Mouse (Mus musculus) intestine, embryonic 16.5 days (tissue): ENCODE results near the gene Ifitm1. TPM values are rescaled to one million over a fixed set of nuclear protein-coding genes. Genes with fewer than 3 reads are reported as not detected.

ENCODE experiments used
- ATAC-seq: fragments of 200-750 bp; cut with Nextera tagmentation; 2 replicates; pipeline ENCODE4 v1.8.0; 2017; ENCODE audit warnings: moderate TSS enrichment, moderate library complexity
- H3K27ac ChIP-seq: fragments of 300-500 bp; sonication (generic); 2 replicates; pipeline ENCODE4 v1.5.1; 2014; ENCODE audit warnings: mild to moderate bottlenecking, low read length
- H3K27me3 ChIP-seq: fragments of 300-500 bp; sonication (generic); replicated peaks from 2 replicates; pipeline ENCODE4 v1.6.1; 2014; ENCODE audit warnings: low read length, control low read depth, mixed read lengths; ENCODE audit not compliant: control insufficient read depth, insufficient read depth
- H3K36me3 ChIP-seq: fragments of 300-500 bp; sonication (generic); 2 replicates; pipeline ENCODE4 v1.6.1; 2014; ENCODE audit warnings: low read length, control low read depth; ENCODE audit not compliant: control insufficient read depth, insufficient read depth
- H3K4me1 ChIP-seq: fragments of 300-500 bp; sonication (generic); 2 replicates; pipeline ENCODE4 v1.6.1; 2014; ENCODE audit warnings: low read length, control low read depth, mixed read lengths; ENCODE audit not compliant: control insufficient read depth, insufficient read depth
- H3K4me2 ChIP-seq: fragments of 300-500 bp; sonication (generic); 2 replicates; pipeline ENCODE4 v1.6.1; 2014; ENCODE audit warnings: low read depth, low read length, control low read depth
- H3K4me3 ChIP-seq: fragments of 300-500 bp; sonication (generic); 2 replicates; pipeline ENCODE4 v1.5.1; 2014; ENCODE audit warnings: mild to moderate bottlenecking, low read length
- H3K9ac ChIP-seq: fragments of 300-500 bp; sonication (generic); 2 replicates; pipeline ENCODE4 v1.6.1; 2014; ENCODE audit warnings: low read depth, low read length
- H3K9me3 ChIP-seq: fragments of 300-500 bp; sonication (generic); 2 replicates; pipeline ENCODE4 v1.6.1; 2016; ENCODE audit warnings: low read length, control low read depth; ENCODE audit not compliant: control insufficient read depth
- WGBS: fragments of 180-500 bp; shearing (Covaris S2); extraction: QIAGEN DNeasy Blood & Tissue Kit; methylation state at CpG from one replicate; pipeline ENCODE4 v1.1.7; 2014; 5-methylcytosine and 5-hydroxymethylcytosine counted together
- polyA plus RNA-seq: library from polyadenylated mRNA; unstranded; fragments of >200 nt; fragmentation: Nextera tagmentation; extraction: Ambion mirVana; gene quantifications from 2 replicates; pipeline ENCODE4 v1.2.1, GENCODE M21; 2015

Gene Ifitm1
- polyA plus RNA-seq, 1 experiment from 2014 or later: 123 TPM

- Histone ChIP-seq H3K4me2 (no peak overlapping the region), H3K4me1 (peaks cover 27% of the 10 kb centered on the region), H3K27me3 (no peaks in the 10 kb centered on the region), H3K36me3 (no peaks in the 10 kb centered on the region), H3K9me3 (no peaks in the 10 kb centered on the region), H3K4me3 (no peak overlapping the region), H3K27ac (no peak overlapping the region), H3K9ac (no peak overlapping the region)
- no peak for ATAC-seq
- 39% methylated on average over 2 of the region's 2 CpGs for WGBS
These were observed 28.1 kb upstream of the Ifitm1 start for GRCm38 (mm10) chr7:140938896-140939295.

- Histone ChIP-seq H3K9ac (peak overlapping the region; percentile 12; the same call in 1 of the 2 replicates), H3K4me3 (no peak overlapping the region), H3K4me1 (peaks cover 24% of the 10 kb centered on the region), H3K4me2 (peak overlapping the region; percentile 13; the same call in 1 of the 2 replicates), H3K27me3 (no peaks in the 10 kb centered on the region), H3K9me3 (no peaks in the 10 kb centered on the region), H3K36me3 (no peaks in the 10 kb centered on the region), H3K27ac (peak overlapping the region; percentile 11)
- peak; percentile 41; the same call in 1 of the 2 replicates for ATAC-seq
- WGBS: 13% methylated on average over 8 of the region's 8 CpGs
These were observed 27.3 kb upstream of the Ifitm1 start for GRCm38 (mm10) chr7:140939669-140940171.

- peak within 1 kb of the TSS; percentile 59 for H3K4me3 ChIP-seq
- peak within 1 kb of the TSS; percentile 72 for H3K9ac ChIP-seq
- 2% methylated on average over 33 of the region's 33 CpGs for WGBS
- peak within 1 kb of the TSS; percentile 83 for H3K27ac ChIP-seq
- peak; percentile 90 for ATAC-seq
- peaks cover 11% of the 10 kb centered on the region for H3K36me3 ChIP-seq
- no peaks in the 10 kb centered on the region for H3K9me3 ChIP-seq
- peaks cover 24% of the 10 kb centered on the region for H3K4me1 ChIP-seq
- H3K27me3 ChIP-seq: no peaks in the 10 kb centered on the region
- peak within 1 kb of the TSS; percentile 65 for H3K4me2 ChIP-seq
These were observed 25.6 kb upstream of the Ifitm1 start, which contains the start of gene Pgghg for GRCm38 (mm10) chr7:140941222-140942051. Pgghg (plus strand) TSS chr7:140941391.

GRCm38 (mm10) chr7:140942341-140942740, 24.7 kb upstream of the Ifitm1 start:
- ATAC-seq: no peak
- H3K36me3 ChIP-seq: peaks cover 11% of the 10 kb centered on the region
- H3K9ac ChIP-seq: peak overlapping the region; percentile 72
- peak overlapping the region; percentile 65 for H3K4me2 ChIP-seq
- no peaks in the 10 kb centered on the region for H3K9me3 ChIP-seq
- H3K4me3 ChIP-seq: peak overlapping the region; percentile 59
- H3K27ac ChIP-seq: peak overlapping the region; percentile 83
- H3K4me1 ChIP-seq: peaks cover 24% of the 10 kb centered on the region
- no peaks in the 10 kb centered on the region for H3K27me3 ChIP-seq
- 39% methylated on average over 9 of the region's 9 CpGs for WGBS

GRCm38 (mm10) chr7:140942811-140943210, 24.2 kb upstream of the Ifitm1 start:
- H3K27ac ChIP-seq: peak overlapping the region; percentile 83; the same call in 1 of the 2 replicates
- no peak for ATAC-seq

GRCm38 (mm10) chr7:140943356-140943755, 23.7 kb upstream of the Ifitm1 start:
- no peak for ATAC-seq
- 68% methylated on average over 4 of the region's 4 CpGs for WGBS
- H3K9me3 ChIP-seq: no peaks in the 10 kb centered on the region
- no peak overlapping the region for H3K4me3 ChIP-seq
- H3K27ac ChIP-seq: 0 out of 2 replicates have a peak overlapping the region, but pooled peaks have one; percentile 83
- H3K4me2 ChIP-seq: no peak overlapping the region
- H3K27me3 ChIP-seq: no peaks in the 10 kb centered on the region
- peak overlapping the region; percentile 72 for H3K9ac ChIP-seq
- H3K36me3 ChIP-seq: peaks cover 19% of the 10 kb centered on the region
- H3K4me1 ChIP-seq: peaks cover 24% of the 10 kb centered on the region

More at GRCm38 (mm10) chr7:140942811-140943210, 24.2 kb upstream of the Ifitm1 start:
- Histone ChIP-seq H3K4me3 (no peak overlapping the region; the same call in 1 of the 2 replicates), H3K36me3 (peaks cover 13% of the 10 kb centered on the region), H3K9ac (peak overlapping the region; percentile 72), H3K4me1 (peaks cover 24% of the 10 kb centered on the region), H3K27me3 (no peaks in the 10 kb centered on the region), H3K4me2 (peak overlapping the region; percentile 65), H3K9me3 (no peaks in the 10 kb centered on the region)
- 92% methylated on average over 10 of the region's 10 CpGs for WGBS

- peaks cover 21% of the 10 kb centered on the region for H3K36me3 ChIP-seq
- no peak for ATAC-seq
- no peak overlapping the region for H3K4me2 ChIP-seq
- no peak overlapping the region for H3K4me3 ChIP-seq
- H3K27ac ChIP-seq: no peak overlapping the region
- WGBS: 87% methylated on average over 7 of the region's 7 CpGs
- H3K9me3 ChIP-seq: no peaks in the 10 kb centered on the region
- no peaks in the 10 kb centered on the region for H3K27me3 ChIP-seq
- no peak overlapping the region for H3K9ac ChIP-seq
- peaks cover 24% of the 10 kb centered on the region for H3K4me1 ChIP-seq
These were observed 22.8 kb upstream of the Ifitm1 start for GRCm38 (mm10) chr7:140944236-140944635.

GRCm38 (mm10) chr7:140945247-140945646, 21.8 kb upstream of the Ifitm1 start:
- Histone ChIP-seq H3K36me3 (peaks cover 26% of the 10 kb centered on the region), H3K4me2 (no peak overlapping the region), H3K27me3 (no peaks in the 10 kb centered on the region), H3K9ac (no peak overlapping the region), H3K4me3 (no peak overlapping the region), H3K27ac (no peak overlapping the region), H3K9me3 (no peaks in the 10 kb centered on the region), H3K4me1 (peaks cover 21% of the 10 kb centered on the region)
- WGBS: 95% methylated on average over 5 of the region's 5 CpGs
- no peak for ATAC-seq

GRCm38 (mm10) chr7:140946311-140946710, 20.7 kb upstream of the Ifitm1 start:
- Histone ChIP-seq H3K9ac (peak overlapping the region; percentile 18; the same call in 1 of the 2 replicates), H3K27ac (no peak overlapping the region), H3K36me3 (peaks cover 26% of the 10 kb centered on the region), H3K4me1 (peaks cover 27% of the 10 kb centered on the region), H3K27me3 (no peaks in the 10 kb centered on the region), H3K9me3 (no peaks in the 10 kb centered on the region), H3K4me2 (no peak overlapping the region), H3K4me3 (no peak overlapping the region)
- no peak for ATAC-seq
- 90% methylated on average over 10 of the region's 10 CpGs for WGBS
